Mouse (Mus musculus) T-helper 17 cell (primary cell): ENCODE measurements around the gene Ptpn6.

ENCODE experiments used
- in situ Hi-C, 2 experiments: fragments of 300-600 bp; cut with MboI, MseI; formaldehyde crosslinking; loops; 1 replicate in 1 of 2; 2 replicates in 1 of 2; pipeline ENCODE4 v1.15.1; 2025; ENCODE audit warnings: high pct_unique_total_duplicates in 2 of 2

The Ptpn6 gene

GRCm38 (mm10) chr6:124732476-124733370 is 5.8 kb downstream of the Ptpn6 start:
- in situ Hi-C loops = no loop called here

DNA sequence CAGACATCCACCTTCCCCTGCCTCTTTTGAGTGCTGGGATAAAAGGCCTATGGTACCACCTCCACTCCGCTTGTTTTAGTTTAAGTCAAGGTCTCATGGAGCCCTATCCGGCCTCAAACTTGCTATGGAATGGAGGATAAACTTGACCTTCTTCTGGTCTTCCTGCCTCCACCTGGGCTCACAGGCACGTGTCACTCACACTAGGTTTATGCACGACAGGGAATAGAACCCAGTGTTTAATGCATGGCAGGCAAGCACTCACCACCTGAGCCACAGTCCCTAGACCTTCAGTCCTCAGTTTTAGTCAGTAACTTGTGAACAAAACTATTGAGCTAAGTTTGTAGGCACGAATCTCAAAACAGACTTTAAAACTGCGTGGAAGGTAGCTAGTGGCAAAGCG is 7.5 kb downstream of the Ptpn6 start:
- in situ Hi-C loops = no loop called here

DNA sequence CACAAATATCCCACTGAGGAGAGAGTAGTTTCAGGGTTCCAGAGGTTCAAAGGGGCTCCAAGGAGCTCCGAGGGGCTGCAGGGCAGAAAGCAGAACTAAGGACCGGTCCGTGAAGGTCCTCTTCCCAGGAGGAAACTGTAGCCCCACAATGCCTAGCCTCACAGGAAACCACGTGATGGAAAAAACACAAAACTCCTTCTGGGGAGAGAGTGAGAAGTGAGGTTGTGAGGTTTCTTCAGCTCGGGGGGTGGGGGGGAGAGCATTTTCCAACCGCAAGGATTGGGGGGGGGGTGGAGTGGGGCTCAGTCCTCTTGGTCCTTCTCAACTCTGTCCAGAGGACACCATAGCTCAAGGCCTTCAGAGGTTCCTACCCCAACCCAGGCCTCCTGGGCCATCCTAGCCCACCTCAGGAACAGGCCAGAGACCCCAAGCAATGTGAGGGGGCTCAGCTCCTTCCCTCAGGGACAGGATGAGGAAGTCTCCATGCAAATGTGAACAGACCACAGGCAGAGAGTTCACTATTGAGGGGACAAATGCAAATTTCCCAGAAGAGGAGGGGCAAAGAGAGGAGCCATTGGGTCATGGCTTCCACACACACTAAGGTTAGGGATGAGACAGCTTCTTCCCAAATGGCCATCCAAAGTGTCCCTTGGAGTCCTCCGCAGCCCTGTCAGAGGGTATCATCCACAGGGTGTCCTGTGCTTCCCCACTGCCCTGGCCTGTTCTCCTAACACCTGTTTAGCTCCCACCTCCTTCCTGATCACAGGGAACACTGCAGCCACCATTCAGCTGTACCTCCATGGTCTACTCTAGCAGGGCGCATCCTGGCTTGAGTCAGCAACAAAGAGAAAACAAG is 8.4 kb downstream of the Ptpn6 start:
- in situ Hi-C loops = no loop called here

DNA sequence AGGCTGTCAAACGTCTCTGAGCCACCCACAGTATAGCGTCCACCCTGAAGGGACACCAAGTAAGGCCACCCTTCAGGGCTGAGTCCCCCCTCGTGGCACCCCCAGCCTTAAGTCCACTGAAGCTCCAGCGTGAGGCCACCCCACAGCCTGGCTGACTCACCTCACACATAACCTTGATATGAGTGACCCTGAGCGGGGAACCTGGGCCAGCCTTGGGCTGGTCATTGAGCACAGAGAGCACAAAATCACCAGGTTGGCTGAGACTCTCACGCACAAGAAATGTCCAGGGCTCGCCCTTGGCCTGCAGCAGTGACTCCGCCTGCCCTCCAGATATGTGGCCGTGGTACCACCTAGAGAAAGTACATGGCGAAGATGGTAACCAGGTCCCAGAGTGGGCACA is 9.9 kb downstream of the Ptpn6 start:
- in situ Hi-C loops = no loop called here

DNA sequence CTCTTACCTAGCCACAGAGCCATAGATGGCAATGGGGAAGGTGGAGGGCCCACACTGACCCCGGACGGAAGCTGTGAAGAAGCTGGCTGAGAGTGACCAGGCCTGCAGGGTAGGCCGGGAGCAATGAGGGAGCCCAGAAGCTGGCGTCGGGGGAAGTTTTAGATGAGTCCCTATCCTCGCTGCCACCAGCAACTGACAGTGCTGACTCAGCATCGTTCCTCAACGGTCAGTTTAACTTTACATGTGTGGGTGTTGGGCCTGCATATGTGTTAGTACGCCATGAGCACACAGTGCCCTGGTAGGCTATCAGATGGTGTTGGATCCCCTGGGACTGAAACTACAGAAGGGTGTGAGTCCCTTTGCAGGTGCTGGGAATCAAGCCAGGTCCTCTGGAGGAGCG is 14.0 kb downstream of the Ptpn6 start:
- in situ Hi-C loops = no loop called here

- in situ Hi-C loops = no loop called here
Observed at GRCm38 (mm10) chr6:124723541-124723940, 15.0 kb downstream of the Ptpn6 start.

DNA sequence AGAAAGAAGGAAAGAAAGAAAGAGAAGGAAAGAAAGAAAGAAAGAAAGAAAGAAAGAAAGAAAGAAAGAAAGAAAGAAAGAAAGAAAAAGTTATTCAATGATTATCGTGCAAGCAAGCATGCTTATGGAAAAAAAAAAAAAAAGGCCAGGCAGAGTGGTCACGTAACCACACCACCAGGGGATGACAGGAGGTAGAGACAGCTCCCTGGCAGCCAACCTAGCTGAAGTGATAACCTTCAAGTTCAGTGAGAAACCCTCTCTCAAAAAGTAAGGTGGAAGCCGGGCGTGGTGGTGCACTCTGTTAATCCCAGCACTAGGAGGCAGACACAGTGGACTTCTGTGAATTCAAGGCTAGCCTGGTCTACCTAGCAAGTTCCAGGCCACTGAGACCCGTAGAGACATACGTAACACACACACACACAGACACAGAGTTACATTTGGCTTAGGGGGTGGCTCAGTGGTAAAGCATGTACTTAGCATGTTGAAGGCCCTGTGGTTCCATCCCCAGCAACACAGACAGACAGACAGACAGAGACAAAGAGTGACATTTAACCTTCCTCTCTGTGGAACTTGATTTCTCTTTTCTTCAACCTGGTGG is 15.5 kb downstream of the Ptpn6 start:
- in situ Hi-C loops = no loop called here

GRCm38 (mm10) chr6:124720904-124721303 is 17.6 kb downstream of the Ptpn6 start:
- in situ Hi-C loops = no loop called here

DNA sequence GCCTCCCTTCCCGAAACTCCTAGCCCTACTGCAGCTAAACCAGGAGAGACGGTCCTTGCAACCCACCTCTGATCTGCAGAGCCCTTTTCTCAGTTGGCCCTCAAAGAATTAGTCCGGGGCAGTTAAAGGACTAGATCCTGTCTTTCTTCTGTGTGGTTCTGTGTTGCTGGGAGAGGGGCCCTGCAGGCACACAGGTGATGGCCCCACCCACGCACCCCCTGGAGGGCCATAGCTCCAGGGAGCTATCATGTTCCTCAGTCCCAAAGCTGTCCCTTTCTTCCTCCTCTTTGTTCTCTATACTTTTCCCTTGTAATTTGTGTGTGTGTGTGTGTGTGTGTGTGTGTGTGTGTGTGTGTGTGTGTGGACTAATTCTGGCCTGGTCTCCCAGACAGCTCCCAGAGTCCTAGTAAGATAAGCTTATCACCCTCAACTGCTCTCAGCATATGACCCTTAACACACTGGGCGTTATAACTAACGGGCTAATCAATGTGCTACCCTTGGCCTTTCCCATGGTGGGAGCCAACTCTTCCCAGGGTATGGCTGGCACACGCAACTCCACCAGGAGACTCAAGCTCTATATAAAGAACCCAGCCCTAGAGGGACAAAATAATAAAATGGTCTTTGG is 19.0 kb downstream of the Ptpn6 start:
- in situ Hi-C loops = loop anchor here in 1 of 2 experiments (5.0 kb wide), 1 partner anchor 43 kb away; no protein-coding TSS in a partner anchor

GRCm38 (mm10) chr6:124718703-124719102 is 19.8 kb downstream of the Ptpn6 start:
- in situ Hi-C loops = loop anchor here in 1 of 2 experiments (5.0 kb wide), 1 partner anchor 44 kb away; no protein-coding TSS in a partner anchor

DNA sequence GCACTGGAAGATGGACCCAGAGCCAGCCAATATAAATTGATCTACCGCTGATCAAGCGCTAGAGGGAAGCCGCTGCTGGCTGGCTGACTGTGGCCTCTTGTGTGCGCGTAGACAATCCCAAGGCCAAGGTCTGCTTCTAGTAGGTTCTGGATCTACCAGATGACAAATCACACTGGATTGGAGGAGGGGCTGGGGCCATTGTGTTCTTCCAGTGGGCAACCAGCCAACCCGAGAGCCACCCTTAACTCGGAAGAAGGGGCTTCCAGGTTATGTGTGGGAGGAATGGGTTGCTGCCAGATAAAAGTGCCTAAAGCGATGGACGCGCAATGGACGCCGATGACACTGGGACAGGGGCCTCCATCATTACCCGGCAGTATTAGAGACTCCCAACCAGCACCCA is 20.5 kb downstream of the Ptpn6 start:
- in situ Hi-C loops = loop anchor here in 1 of 2 experiments (5.0 kb wide), 1 partner anchor 44 kb away; no protein-coding TSS in a partner anchor

GRCm38 (mm10) chr6:124716864-124717490 is 21.5 kb downstream of the Ptpn6 start:
- in situ Hi-C loops = loop anchor here in 1 of 2 experiments (5.0 kb wide), 1 partner anchor 45 kb away; no protein-coding TSS in a partner anchor

DNA sequence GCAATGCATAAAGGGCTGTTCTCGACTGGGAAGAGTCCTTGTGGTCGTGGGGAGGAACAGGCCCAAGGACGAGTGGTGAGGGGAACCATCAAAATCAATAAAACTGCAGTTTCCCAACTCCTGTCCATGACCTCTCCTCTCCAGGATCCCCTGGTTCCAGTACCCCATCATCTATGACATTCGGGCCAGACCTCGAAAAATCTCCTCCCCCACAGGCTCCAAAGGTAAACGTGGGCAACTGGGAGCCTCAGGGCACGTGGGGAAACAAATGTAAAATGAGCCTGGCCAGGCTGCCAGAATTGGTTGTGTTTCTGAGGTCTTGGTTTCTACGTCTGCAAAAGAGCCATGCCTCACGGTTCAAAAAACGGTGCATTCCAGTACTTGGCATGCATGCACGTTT is 25.6 kb downstream of the Ptpn6 start:
- in situ Hi-C loops = loop anchor here in 1 of 2 experiments (5.0 kb wide), 1 partner anchor 44 kb away; the partner anchor contains the start of genes Atn1 and Gm45234

DNA sequence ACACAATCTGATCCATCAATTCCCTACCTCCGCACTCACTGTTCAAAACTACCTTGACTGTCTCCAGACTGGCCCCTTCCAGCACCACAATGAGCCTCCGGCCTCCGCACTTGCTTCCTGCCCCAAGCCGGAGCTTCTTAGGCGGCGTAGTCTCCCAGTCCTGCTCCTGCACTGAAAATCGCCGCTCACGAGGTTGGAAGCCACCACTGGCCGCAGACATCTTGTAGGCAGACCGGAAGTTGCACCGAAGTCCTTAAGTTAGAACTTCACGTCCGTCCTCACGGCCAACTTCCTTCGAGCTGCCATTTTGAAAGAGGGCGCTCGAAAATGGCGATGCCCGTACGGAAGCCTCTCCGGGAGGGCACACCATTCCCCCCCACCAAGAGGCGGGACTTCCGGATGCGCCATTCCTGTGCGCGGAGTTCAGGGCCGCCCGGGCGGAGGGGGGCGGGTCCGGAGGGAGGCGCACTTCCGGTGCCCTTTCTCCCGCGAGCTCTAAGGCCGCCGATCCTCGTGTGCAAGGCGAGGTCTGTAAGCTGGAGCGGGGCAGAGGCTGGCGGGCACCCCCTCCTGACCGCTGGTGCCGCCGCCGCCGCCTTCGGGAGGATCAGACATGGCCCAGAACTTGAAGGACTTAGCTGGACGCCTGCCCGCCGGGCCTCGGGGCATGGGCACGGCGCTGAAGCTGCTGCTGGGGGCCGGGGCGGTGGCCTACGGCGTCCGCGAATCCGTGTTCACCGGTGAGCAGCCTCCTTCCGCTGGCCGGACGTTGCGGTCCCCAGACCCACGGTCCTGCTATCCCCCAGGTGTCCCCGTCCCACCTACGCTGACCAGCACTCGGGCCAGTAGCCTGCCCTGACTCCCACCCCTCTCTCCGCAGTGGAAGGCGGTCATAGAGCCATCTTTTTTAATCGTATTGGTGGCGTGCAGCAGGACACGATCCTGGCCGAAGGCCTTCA is 26.4 kb downstream of the Ptpn6 start, which contains the start of the genes Emg1 and Phb2:
Gene Emg1, minus strand, starts transcription at position 355 of the 959 bp plus-strand sequence.
Gene Phb2, plus strand, starts transcription at position 513 of the 959 bp plus-strand sequence.
- in situ Hi-C loops = loop anchor here in 1 of 2 experiments (5.0 kb wide), 1 partner anchor 45 kb away; the partner anchor contains the start of genes Atn1 and Gm45234

- in situ Hi-C loops = no loop called here
Observed at GRCm38 (mm10) chr6:124708289-124708889, 30.1 kb downstream of the Ptpn6 start.

DNA sequence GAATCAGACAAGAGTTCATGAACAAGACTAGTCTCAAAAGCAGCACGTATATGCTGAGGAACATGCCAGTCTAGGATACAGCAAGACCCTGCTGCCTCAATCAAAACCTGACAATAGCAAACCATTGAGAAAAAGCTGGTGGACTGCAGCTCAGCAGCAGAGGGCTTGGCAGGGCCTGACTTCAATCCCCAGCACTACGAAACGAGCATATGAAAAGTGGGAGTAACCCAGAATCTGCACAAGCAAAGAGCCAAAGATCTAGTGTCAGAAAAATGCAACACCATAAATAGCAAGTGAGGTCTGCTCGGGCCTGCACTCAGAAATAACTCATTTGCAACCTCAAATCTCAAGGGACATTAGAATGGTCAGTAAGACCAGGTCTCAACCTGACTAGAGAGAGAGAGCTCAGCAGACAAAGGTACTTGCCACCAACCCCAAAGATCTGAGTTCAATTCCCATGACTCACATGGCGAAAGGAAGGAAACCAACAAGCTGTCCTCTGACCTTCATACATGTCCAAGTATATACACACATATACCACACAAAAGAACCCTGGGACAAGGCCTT is 32.4 kb downstream of the Ptpn6 start:
- in situ Hi-C loops = no loop called here

- in situ Hi-C loops = no loop called here
Observed at GRCm38 (mm10) chr6:124704417-124704816, 34.1 kb downstream of the Ptpn6 start.

- in situ Hi-C loops = no loop called here
Observed at GRCm38 (mm10) chr6:124703789-124704188, 34.7 kb downstream of the Ptpn6 start.

- in situ Hi-C loops = no loop called here
Observed at GRCm38 (mm10) chr6:124702784-124703103, 35.8 kb downstream of the Ptpn6 start.
